ENCODE assay signal across 8 mouse cellular contexts in genomic region chr19:4989013-4989412, GRCm38 (mm10). TPM values are rescaled to one million over a fixed set of nuclear protein-coding genes. Genes with fewer than 3 reads are reported as not detected.
DNase-seq lines count a peak whose midpoint lies in the region; ATAC-seq and TF ChIP-seq lines count a peak whose summit lies in the region.

No protein-coding gene starts in this region.

- H3K36me3 ChIP-seq in kidney, embryonic 15.5 days: no peaks in the 10 kb centered on the region
- H3K36me3 ChIP-seq in lung, embryonic 15.5 days: no peaks in the 10 kb centered on the region

- no peaks in the 10 kb centered on the region for H3K9me3 ChIP-seq in kidney, embryonic 15.5 days (replicated peaks)
- no peaks in the 10 kb centered on the region for H3K9me3 ChIP-seq in lung, embryonic 15.5 days

- 4% methylated on average over 13 of the region's 13 CpGs for WGBS in kidney, embryonic 15.5 days
- 5% methylated on average over 13 of the region's 13 CpGs for WGBS in lung, embryonic 15.5 days
- 1% methylated on average over 13 of the region's 13 CpGs for WGBS in olfactory bulb, adult 2 months

- intact Hi-C loops in gastrocnemius, postnatal 36 days (cut with DNase I): no loop called here

- TF ChIP-seq CTCF in olfactory bulb, adult 2 months (IDR thresholded peaks at IDR 0.05; ENCODE audit: insufficient read depth, low read depth, low read length): no peak

- TF ChIP-seq POLR2A in olfactory bulb, adult 2 months (IDR thresholded peaks at IDR 0.05; ENCODE audit: insufficient read depth, low read depth, low read length): no peak

- H3K27ac ChIP-seq in kidney, embryonic 15.5 days: no peak overlapping the region
- H3K27ac ChIP-seq in lung, embryonic 15.5 days: no peak overlapping the region
- peak overlapping the region; percentile 94 for H3K27ac ChIP-seq in olfactory bulb, adult 2 months (ENCODE audit: insufficient read depth, low read depth, low read length)

- H3K4me2 ChIP-seq in kidney, embryonic 15.5 days: no peak overlapping the region
- no peak overlapping the region for H3K4me2 ChIP-seq in lung, embryonic 15.5 days

- H3K27me3 ChIP-seq in kidney, embryonic 15.5 days: peaks cover 74% of the 10 kb centered on the region
- peaks cover 54% of the 10 kb centered on the region for H3K27me3 ChIP-seq in lung, embryonic 15.5 days

- H3K4me3 ChIP-seq in kidney, embryonic 15.5 days (replicated peaks): no peak overlapping the region
- H3K4me3 ChIP-seq in lung, embryonic 15.5 days: no peak overlapping the region
- H3K4me3 ChIP-seq in olfactory bulb, adult 2 months (ENCODE audit: insufficient read depth, low read depth, low read length): peak overlapping the region; percentile 81

- H3K9ac ChIP-seq in kidney, embryonic 15.5 days: no peak overlapping the region
- no peak overlapping the region for H3K9ac ChIP-seq in lung, embryonic 15.5 days

- peaks cover 3% of the 10 kb centered on the region for H3K4me1 ChIP-seq in kidney, embryonic 15.5 days
- no peaks in the 10 kb centered on the region for H3K4me1 ChIP-seq in lung, embryonic 15.5 days
- H3K4me1 ChIP-seq in olfactory bulb, adult 2 months (ENCODE audit: control insufficient read depth, insufficient read depth, low read length): peaks cover 52% of the 10 kb centered on the region

- DNase-seq in right cerebral cortex, postnatal 10 days (ENCODE audit: low spot score in 2 of 2): peak; percentile 75 to 85
- no peak for DNase-seq in right cerebral cortex, postnatal 36 days (ENCODE audit: low spot score in 2 of 2)
- peak; percentile 45 to 54 for DNase-seq in cerebellum, postnatal 36 days
- DNase-seq in gastrocnemius, postnatal 36 days: peak; percentile 83 to 92
- DNase-seq in thymus, postnatal 4 days: peak; percentile 99

- 0 out of 2 replicates have a peak, but pooled peaks have one; percentile 56 for ATAC-seq in kidney, embryonic 15.5 days (replicated peaks; ENCODE audit: low FRiP score)
- 0 out of 2 replicates have a peak, but pooled peaks have one; percentile 17 for ATAC-seq in lung, embryonic 15.5 days (ENCODE audit: borderline replicate concordance, extremely low read depth, low FRiP score, low TSS enrichment)

RNA-seq across cellular contexts. Expression of gene Npas4, which starts 1.1 kb away (rescaled TPM):
- total RNA-seq in gastrocnemius, postnatal 36 days (2021): under 1 TPM in 1 of 2 experiments, not detected in 1; 0.07 TPM
- 0.18 TPM in 1 of 2 replicates, not detected in the other for polyA plus RNA-seq in kidney, embryonic 15.5 days (2015; fragmentation: Nextera tagmentation; extraction: Ambion mirVana)
- polyA plus RNA-seq in lung, embryonic 15.5 days (2015; fragmentation: Nextera tagmentation; extraction: Ambion mirVana): 0.06 and 0.13 TPM in 2 replicates
- polyA plus RNA-seq in olfactory bulb, adult 2 months (2012; ENCODE audit: insufficient read depth, insufficient read length, low replicate concordance, missing spikeins): not detected in 2 replicates

RNA-seq across cellular contexts. Expression of gene Mrpl11, which starts 27.1 kb away (rescaled TPM):
- total RNA-seq in gastrocnemius, postnatal 36 days (2021): 10 to 100 TPM; 56.3 to 58.7 TPM
- 108 and 125 TPM in 2 replicates for polyA plus RNA-seq in kidney, embryonic 15.5 days (2015; fragmentation: Nextera tagmentation; extraction: Ambion mirVana)
- polyA plus RNA-seq in lung, embryonic 15.5 days (2015; fragmentation: Nextera tagmentation; extraction: Ambion mirVana): 99.4 and 101 TPM in 2 replicates
- not detected in 2 replicates for polyA plus RNA-seq in olfactory bulb, adult 2 months (2012; ENCODE audit: insufficient read depth, insufficient read length, low replicate concordance, missing spikeins)

RNA-seq across cellular contexts. Expression of gene Slc29a2, which starts 34.6 kb away (rescaled TPM):
- 1 to 10 TPM; 5.9 to 6.9 TPM for total RNA-seq in gastrocnemius, postnatal 36 days (2021)
- 6.0 and 7.0 TPM in 2 replicates for polyA plus RNA-seq in kidney, embryonic 15.5 days (2015; fragmentation: Nextera tagmentation; extraction: Ambion mirVana)
- polyA plus RNA-seq in lung, embryonic 15.5 days (2015; fragmentation: Nextera tagmentation; extraction: Ambion mirVana): 2.7 and 4.1 TPM in 2 replicates
- not detected in 2 replicates for polyA plus RNA-seq in olfactory bulb, adult 2 months (2012; ENCODE audit: insufficient read depth, insufficient read length, low replicate concordance, missing spikeins)

RNA-seq across cellular contexts. Expression of gene Peli3, which starts 46.1 kb away (rescaled TPM):
- 1 to 10 TPM; 1.3 to 1.4 TPM for total RNA-seq in gastrocnemius, postnatal 36 days (2021)
- polyA plus RNA-seq in kidney, embryonic 15.5 days (2015; fragmentation: Nextera tagmentation; extraction: Ambion mirVana): 2.9 and 3.0 TPM in 2 replicates
- polyA plus RNA-seq in lung, embryonic 15.5 days (2015; fragmentation: Nextera tagmentation; extraction: Ambion mirVana): 1.5 and 2.0 TPM in 2 replicates
- not detected in 2 replicates for polyA plus RNA-seq in olfactory bulb, adult 2 months (2012; ENCODE audit: insufficient read depth, insufficient read length, low replicate concordance, missing spikeins)

RNA-seq across cellular contexts. Expression of gene B4gat1, which starts 49.6 kb away (rescaled TPM):
- 10 to 100 TPM; 20.5 to 20.8 TPM for total RNA-seq in gastrocnemius, postnatal 36 days (2021)
- polyA plus RNA-seq in kidney, embryonic 15.5 days (2015; fragmentation: Nextera tagmentation; extraction: Ambion mirVana): 51.0 and 51.7 TPM in 2 replicates
- polyA plus RNA-seq in lung, embryonic 15.5 days (2015; fragmentation: Nextera tagmentation; extraction: Ambion mirVana): 53.0 and 53.8 TPM in 2 replicates
- not detected in 2 replicates for polyA plus RNA-seq in olfactory bulb, adult 2 months (2012; ENCODE audit: insufficient read depth, insufficient read length, low replicate concordance, missing spikeins)

Comparison
In these comparisons a context has a peak if more than half of its experiments do, and no peak if none do; other contexts are left out.
1. DNase-seq: peak in right cerebral cortex, postnatal 10 days (2 of 2), cerebellum, postnatal 36 days (2 of 2), gastrocnemius, postnatal 36 days (2 of 2) and thymus, postnatal 4 days (single experiment); none in right cerebral cortex, postnatal 36 days (0 of 2).